Mouse (Mus musculus) heart, embryonic 12.5 days (tissue): ENCODE results near the gene Gm49673. TPM values are rescaled to one million over a fixed set of nuclear protein-coding genes. Genes with fewer than 3 reads are reported as not detected.
"Not testable (repeated sequence)": the region's sequence is repeated elsewhere in the genome, so short reads cannot be mapped to it uniquely, and the experiment has no call there.

Experiments used
- ATAC-seq: fragments of 200-750 bp; cut with Nextera tagmentation; 2 replicates; pipeline ENCODE4 v1.8.0; 2017; ENCODE audit warnings: moderate TSS enrichment, moderate library complexity; ENCODE audit not compliant: insufficient number of reproducible peaks, low FRiP score
- H3K27ac ChIP-seq: fragments of 300-500 bp; sonication (generic); 2 replicates; pipeline ENCODE4 v1.5.1; 2016; ENCODE audit warnings: mild to moderate bottlenecking, moderate library complexity; ENCODE audit not compliant: poor library complexity, severe bottlenecking
- H3K27me3 ChIP-seq: fragments of 300-500 bp; sonication (generic); replicated peaks from 2 replicates; pipeline ENCODE4 v1.6.1; 2016; ENCODE audit warnings: mild to moderate bottlenecking, moderate library complexity
- H3K36me3 ChIP-seq: fragments of 300-500 bp; sonication (generic); 2 replicates; pipeline ENCODE4 v1.6.1; 2016; ENCODE audit warnings: mild to moderate bottlenecking, moderate library complexity
- H3K4me1 ChIP-seq: fragments of 300-500 bp; sonication (generic); replicated peaks from 2 replicates; pipeline ENCODE4 v1.6.1; 2016; ENCODE audit warnings: mild to moderate bottlenecking
- H3K4me2 ChIP-seq: fragments of 300-500 bp; sonication (generic); 2 replicates; pipeline ENCODE4 v1.6.1; 2016; ENCODE audit warnings: mild to moderate bottlenecking, moderate library complexity
- H3K4me3 ChIP-seq: fragments of 300-500 bp; sonication (generic); 2 replicates; pipeline ENCODE4 v1.5.1; 2016; ENCODE audit warnings: mild to moderate bottlenecking
- H3K9ac ChIP-seq: fragments of 300-500 bp; sonication (generic); 2 replicates; pipeline ENCODE4 v1.6.1; 2016; ENCODE audit warnings: mild to moderate bottlenecking, moderate library complexity
- H3K9me3 ChIP-seq: fragments of 300-500 bp; sonication (generic); replicated peaks from 2 replicates; pipeline ENCODE4 v1.6.1; 2016; ENCODE audit warnings: mild to moderate bottlenecking, moderate library complexity
- WGBS: fragments of 180-500 bp; shearing (Covaris S2); methylation state at CpG from one replicate; pipeline ENCODE4 v1.1.7; 2016; 5-methylcytosine and 5-hydroxymethylcytosine counted together
- polyA plus RNA-seq: library from polyadenylated mRNA; unstranded; fragments of >200 nt; fragmentation: Nextera tagmentation; extraction: Ambion mirVana; gene quantifications from 2 replicates; pipeline ENCODE4 v1.2.1, GENCODE M21; 2016

Gm49673 gene
- polyA plus RNA-seq, result not detected in 2 replicates

- H3K4me3 ChIP-seq, result peak within 1 kb of the TSS; percentile 68
- H3K27ac ChIP-seq, result peak within 1 kb of the TSS; percentile 43; the same call in 1 of the 2 replicates
- H3K27me3 ChIP-seq, H3K9me3 ChIP-seq, H3K4me1 ChIP-seq, H3K36me3 ChIP-seq: not testable (repeated sequence)
- H3K4me2 ChIP-seq, result peak within 1 kb of the TSS; percentile 69
- peak within 1 kb of the TSS; percentile 82 for H3K9ac ChIP-seq
- under 1% methylated on average over 55 of the region's 67 CpGs for WGBS
- ATAC-seq, result peak; percentile 99
Observed at GRCm38 (mm10) chr17:8147439-8148316, at the start of gene Gm49673, which contains the start of gene Rnaset2a. Gm49673 (minus strand) TSS chr17:8147788. Rnaset2a (minus strand) TSS chr17:8148097.

DNA sequence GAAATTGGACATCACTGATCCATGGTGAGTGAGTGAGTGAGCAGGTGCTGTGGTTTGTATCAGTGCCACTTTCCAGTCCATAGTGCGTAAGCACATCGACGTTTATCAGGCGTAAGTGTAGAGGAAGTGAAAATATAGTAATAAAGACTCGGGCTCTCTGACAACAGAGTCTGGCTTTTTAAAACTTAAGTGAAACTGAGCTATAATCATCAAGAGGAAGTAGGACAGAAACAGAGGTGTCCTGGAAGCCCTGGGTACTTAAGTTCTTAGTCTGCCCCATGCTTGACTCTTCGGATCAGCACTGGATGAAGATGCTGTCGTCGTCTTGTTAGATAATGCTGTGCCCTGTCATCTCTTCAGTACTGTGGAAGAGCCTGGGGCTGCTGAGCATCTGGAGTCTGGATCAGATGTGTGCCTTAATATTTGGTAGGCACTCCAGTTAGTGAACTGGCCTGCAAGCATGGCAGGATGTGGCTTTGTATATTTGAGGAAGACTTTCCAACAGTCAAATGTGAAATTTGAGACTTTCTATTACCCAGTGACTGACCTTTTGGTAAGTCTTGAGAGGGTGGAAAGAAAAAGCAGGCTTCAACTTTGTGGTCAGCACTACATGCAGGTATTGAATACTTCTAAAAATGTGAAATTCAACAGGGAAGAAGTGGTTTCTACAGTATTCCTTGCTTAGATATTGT, 48.2 kb upstream of the Gm49673 start:
- H3K4me1 ChIP-seq, result no peaks in the 10 kb centered on the region; the same call in 1 of the 2 replicates
- H3K4me3 ChIP-seq, result no peak overlapping the region
- H3K9me3 ChIP-seq, result no peaks in the 10 kb centered on the region
- no peak overlapping the region for H3K27ac ChIP-seq
- WGBS, result 77% methylated on average over 8 of the region's 8 CpGs
- no peak overlapping the region for H3K4me2 ChIP-seq
- peaks cover 34% of the 10 kb centered on the region for H3K36me3 ChIP-seq
- H3K9ac ChIP-seq, result no peak overlapping the region
- H3K27me3 ChIP-seq, result no peaks in the 10 kb centered on the region
- no peak for ATAC-seq

DNA sequence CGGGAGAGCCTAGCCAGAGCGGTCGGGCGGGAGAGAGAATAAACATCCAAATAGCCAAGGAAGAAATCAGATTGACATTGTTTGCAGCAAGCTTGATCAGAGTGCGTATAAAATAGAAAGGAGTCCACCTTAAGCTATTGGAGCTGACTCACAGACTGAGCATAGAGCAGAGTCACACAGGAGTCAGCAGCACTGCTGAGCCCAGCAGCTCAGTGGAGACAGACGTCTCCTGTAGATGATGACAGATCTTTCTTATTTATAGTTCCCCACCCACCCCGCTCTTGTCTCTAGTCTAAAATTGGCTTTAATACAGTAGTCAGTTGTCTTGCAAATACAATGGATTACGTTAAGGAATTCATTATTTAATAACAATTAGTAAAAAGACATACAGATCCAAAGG, 46.1 kb upstream of the Gm49673 start:
- WGBS, result 60% methylated on average over 8 of the region's 8 CpGs

GRCm38 (mm10) chr17:8184217-8184616, 36.6 kb upstream of the Gm49673 start:
- Histone ChIP-seq H3K27ac (peak overlapping the region; percentile 53), H3K9me3 (no peaks in the 10 kb centered on the region), H3K27me3 (no peaks in the 10 kb centered on the region), H3K4me2 (no peak overlapping the region), H3K4me3 (no peak overlapping the region), H3K4me1 (peaks cover 20% of the 10 kb centered on the region), H3K9ac (peak overlapping the region; percentile 20; the same call in 1 of the 2 replicates), H3K36me3 (peaks cover 57% of the 10 kb centered on the region)
- 49% methylated on average over 7 of the region's 7 CpGs for WGBS
- ATAC-seq, result no peak

More for the DNA sequence above, 46.1 kb upstream of the Gm49673 start:
- no peak overlapping the region for H3K4me3 ChIP-seq
- ATAC-seq, result no peak
- H3K27ac ChIP-seq, result peak overlapping the region; percentile 26
- no peaks in the 10 kb centered on the region for H3K9me3 ChIP-seq
- H3K27me3 ChIP-seq, result no peaks in the 10 kb centered on the region
- H3K36me3 ChIP-seq, result peaks cover 47% of the 10 kb centered on the region
- H3K4me1 ChIP-seq, result peaks cover 7% of the 10 kb centered on the region
- H3K4me2 ChIP-seq, result no peak overlapping the region
- H3K9ac ChIP-seq, result no peak overlapping the region

GRCm38 (mm10) chr17:8183815-8184214, 36.2 kb upstream of the Gm49673 start:
- Histone ChIP-seq H3K9ac (no peak overlapping the region), H3K36me3 (peaks cover 58% of the 10 kb centered on the region), H3K4me2 (no peak overlapping the region), H3K27me3 (no peaks in the 10 kb centered on the region), H3K4me3 (no peak overlapping the region), H3K9me3 (no peaks in the 10 kb centered on the region), H3K27ac (peak overlapping the region; percentile 53), H3K4me1 (peaks cover 20% of the 10 kb centered on the region)
- WGBS, result 62% methylated on average over 5 of the region's 5 CpGs
- ATAC-seq, result no peak

DNA sequence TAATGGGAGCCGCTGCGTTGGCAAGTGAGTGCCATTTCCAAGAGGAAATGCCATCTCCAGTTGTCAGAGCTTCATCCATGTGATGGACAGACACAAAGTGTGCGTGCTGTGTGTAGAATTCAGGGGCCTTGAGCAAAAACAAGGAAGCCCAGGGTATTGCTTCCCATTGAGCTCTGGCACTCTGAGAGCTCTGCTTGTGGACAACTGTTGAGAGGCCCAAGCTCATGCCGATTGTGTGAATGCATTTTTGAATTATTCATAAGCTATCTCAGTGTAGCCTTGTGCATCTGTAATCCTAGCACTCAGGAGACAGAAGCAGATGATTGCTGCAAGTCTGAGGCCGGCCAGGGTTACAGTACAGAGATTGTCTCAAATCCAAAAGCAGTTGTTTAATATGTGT, 29.5 kb upstream of the Gm49673 start:
- H3K27me3 ChIP-seq, result no peaks in the 10 kb centered on the region
- no peak overlapping the region for H3K4me2 ChIP-seq
- peaks cover 64% of the 10 kb centered on the region for H3K36me3 ChIP-seq
- 90% methylated on average over 5 of the region's 5 CpGs for WGBS
- H3K27ac ChIP-seq, result no peak overlapping the region
- H3K9ac ChIP-seq, result no peak overlapping the region
- no peaks in the 10 kb centered on the region for H3K9me3 ChIP-seq
- no peaks in the 10 kb centered on the region for H3K4me1 ChIP-seq
- no peak overlapping the region for H3K4me3 ChIP-seq
- no peak for ATAC-seq

DNA sequence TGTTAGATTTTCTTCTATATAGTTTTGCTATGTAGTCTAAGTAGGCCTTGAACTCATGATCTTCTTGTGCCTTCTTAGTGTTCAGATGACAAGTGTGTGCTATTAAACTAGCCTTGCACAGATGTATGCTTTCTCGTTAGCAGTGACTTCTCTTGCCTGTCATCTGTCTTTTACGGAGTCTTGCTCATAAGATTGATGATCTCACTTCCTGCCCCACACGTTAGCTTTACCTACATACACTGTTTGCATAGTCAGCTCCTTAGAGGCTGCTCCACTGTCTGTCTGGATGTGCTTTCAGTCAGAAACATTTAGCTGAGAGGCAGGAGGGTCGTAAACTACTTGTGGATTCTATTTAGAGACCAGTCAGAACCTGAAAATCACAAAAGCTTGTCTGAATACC, 23.5 kb upstream of the Gm49673 start:
- Histone ChIP-seq H3K4me3 (no peak overlapping the region), H3K4me2 (no peak overlapping the region), H3K27ac (no peak overlapping the region), H3K27me3 (no peaks in the 10 kb centered on the region), H3K9ac (no peak overlapping the region), H3K4me1 (no peaks in the 10 kb centered on the region), H3K36me3 (peaks cover 52% of the 10 kb centered on the region), H3K9me3 (no peaks in the 10 kb centered on the region)
- WGBS, result 69% methylated on average over 4 of the region's 4 CpGs
- no peak for ATAC-seq

- Histone ChIP-seq H3K27ac (no peak overlapping the region), H3K27me3 (no peaks in the 10 kb centered on the region), H3K36me3 (peaks cover 44% of the 10 kb centered on the region), H3K9me3 (no peaks in the 10 kb centered on the region), H3K9ac (no peak overlapping the region), H3K4me3 (no peak overlapping the region), H3K4me1 (no peaks in the 10 kb centered on the region), H3K4me2 (no peak overlapping the region)
- no peak for ATAC-seq
- whole genome bisulfite sequencing, result 81% methylated on average over 7 of the region's 7 CpGs
Observed at GRCm38 (mm10) chr17:8170331-8170730, 22.7 kb upstream of the Gm49673 start.

- H3K4me1 ChIP-seq, H3K27me3 ChIP-seq, ATAC-seq, H3K27ac ChIP-seq, H3K9ac ChIP-seq, H3K4me2 ChIP-seq, H3K4me3 ChIP-seq, H3K9me3 ChIP-seq: not testable (repeated sequence)
- 90% methylated on average over 7 of the region's 8 CpGs for WGBS
- peaks cover 24% of the 10 kb centered on the region for H3K36me3 ChIP-seq
Observed at GRCm38 (mm10) chr17:8167436-8167835, 19.8 kb upstream of the Gm49673 start.

GRCm38 (mm10) chr17:8166454-8166853, 18.9 kb upstream of the Gm49673 start:
- peak overlapping the region; percentile 69; the same call in 1 of the 2 replicates for H3K4me3 ChIP-seq
- not testable (repeated sequence) for H3K27me3 ChIP-seq

GRCm38 (mm10) chr17:8165977-8166376, 18.4 kb upstream of the Gm49673 start:
- Histone ChIP-seq H3K4me2 (peak overlapping the region; percentile 60), H3K4me3 (peak overlapping the region; percentile 69), H3K9ac (peak overlapping the region; percentile 77)

More at GRCm38 (mm10) chr17:8166454-8166853, 18.9 kb upstream of the Gm49673 start:
- not testable (repeated sequence) for H3K27ac ChIP-seq, H3K4me1 ChIP-seq, H3K9me3 ChIP-seq, ATAC-seq, H3K9ac ChIP-seq
- Histone ChIP-seq H3K36me3 (peaks cover 18% of the 10 kb centered on the region), H3K4me2 (peak overlapping the region; percentile 60)
- 75% methylated on average over 2 of the region's 3 CpGs for WGBS

More at GRCm38 (mm10) chr17:8165977-8166376, 18.4 kb upstream of the Gm49673 start:
- 0% methylated on average over 11 of the region's 11 CpGs for WGBS
- peaks cover 16% of the 10 kb centered on the region for H3K36me3 ChIP-seq
- ATAC-seq, H3K4me1 ChIP-seq, H3K27ac ChIP-seq, H3K9me3 ChIP-seq, H3K27me3 ChIP-seq: not testable (repeated sequence)
